Mouse (Mus musculus) midbrain, embryonic 10.5 days (tissue): Measurements from ENCODE around the gene Sez6. TPM values are rescaled to one million over a fixed set of nuclear protein-coding genes. Genes with fewer than 3 reads are reported as not detected.

Source experiments
- DNase-seq: peaks from one replicate; pipeline ENCODE4 v3.0.0-alpha.2; 2017; ENCODE audit warnings: low spot score
- H3K27ac ChIP-seq: fragments of 300-500 bp; sonication (generic); replicated peaks from 2 replicates; pipeline ENCODE4 v1.5.1; 2016; ENCODE audit warnings: mild to moderate bottlenecking
- H3K27me3 ChIP-seq: fragments of 300-500 bp; sonication (generic); 2 replicates; pipeline ENCODE4 v1.6.1; 2016; ENCODE audit warnings: low read depth, mild to moderate bottlenecking; ENCODE audit not compliant: poor library complexity, severe bottlenecking
- H3K36me3 ChIP-seq: fragments of 300-500 bp; sonication (generic); 2 replicates; pipeline ENCODE4 v1.6.1; 2016; ENCODE audit warnings: mild to moderate bottlenecking, moderate library complexity
- H3K4me1 ChIP-seq: fragments of 300-500 bp; sonication (generic); 2 replicates; pipeline ENCODE4 v1.6.1; 2016
- H3K4me3 ChIP-seq: fragments of 300-500 bp; sonication (generic); 2 replicates; pipeline ENCODE4 v1.5.1; 2016; ENCODE audit warnings: mild to moderate bottlenecking, moderate library complexity
- H3K9me3 ChIP-seq: fragments of 300-500 bp; sonication (generic); replicated peaks from 2 replicates; pipeline ENCODE4 v1.6.1; 2016; ENCODE audit warnings: mild to moderate bottlenecking
- WGBS: fragments of 180-500 bp; shearing (Covaris S2); methylation state at CpG from one replicate; pipeline ENCODE4 v1.1.7; 2016; 5-methylcytosine and 5-hydroxymethylcytosine counted together
- polyA plus RNA-seq: library from polyadenylated mRNA; unstranded; fragments of >200 nt; fragmentation: Nextera tagmentation; extraction: Ambion mirVana; gene quantifications from 2 replicates; pipeline ENCODE4 v1.2.1, GENCODE M21; 2016

Gene Sez6
- polyA plus RNA-seq, 1 experiment from 2014 or later = 3.5 TPM

- Histone ChIP-seq H3K9me3 (no peaks in the 10 kb centered on the region), H3K27ac (no peak overlapping the region), H3K27me3 (peaks cover 66% of the 10 kb centered on the region), H3K36me3 (no peaks in the 10 kb centered on the region), H3K4me1 (peaks cover 49% of the 10 kb centered on the region), H3K4me3 (no peak overlapping the region)
- no peak for DNase-seq
- WGBS = 41% methylated on average over 5 of the region's 5 CpGs
These were observed 21.2 kb upstream of the Sez6 start for GRCm38 (mm10) chr11:77909376-77909775.

GRCm38 (mm10) chr11:77909776-77910175, 20.8 kb upstream of the Sez6 start:
- H3K27ac ChIP-seq = 0 out of 2 replicates have a peak overlapping the region, but pooled peaks have one; percentile 13
- peaks cover 70% of the 10 kb centered on the region for H3K27me3 ChIP-seq
- no peaks in the 10 kb centered on the region for H3K9me3 ChIP-seq
- 39% methylated on average over 6 of the region's 6 CpGs for WGBS
- H3K4me3 ChIP-seq = no peak overlapping the region
- DNase-seq = no peak
- no peaks in the 10 kb centered on the region for H3K36me3 ChIP-seq
- H3K4me1 ChIP-seq = peaks cover 53% of the 10 kb centered on the region

- Histone ChIP-seq H3K36me3 (no peaks in the 10 kb centered on the region), H3K27ac (no peak overlapping the region), H3K9me3 (no peaks in the 10 kb centered on the region), H3K27me3 (peaks cover 79% of the 10 kb centered on the region), H3K4me3 (no peak overlapping the region), H3K4me1 (peaks cover 54% of the 10 kb centered on the region)
- DNase-seq = no peak
- 50% methylated on average over 6 of the region's 6 CpGs for WGBS
These were observed 17.1 kb upstream of the Sez6 start for GRCm38 (mm10) chr11:77913505-77913904.

GRCm38 (mm10) chr11:77914598-77915260, 15.9 kb upstream of the Sez6 start:
- no peaks in the 10 kb centered on the region for H3K9me3 ChIP-seq
- no peaks in the 10 kb centered on the region for H3K36me3 ChIP-seq
- H3K27ac ChIP-seq = no peak overlapping the region
- peaks cover 47% of the 10 kb centered on the region for H3K4me1 ChIP-seq
- 7% methylated on average over 32 of the region's 32 CpGs for WGBS
- peak overlapping the region; percentile 25; the same call in 1 of the 2 replicates for H3K4me3 ChIP-seq
- DNase-seq = no peak
- peaks cover 73% of the 10 kb centered on the region for H3K27me3 ChIP-seq

GRCm38 (mm10) chr11:77916741-77917140, 13.9 kb upstream of the Sez6 start:
- no peak for DNase-seq
- Histone ChIP-seq H3K4me1 (peaks cover 42% of the 10 kb centered on the region), H3K4me3 (no peak overlapping the region), H3K27ac (no peak overlapping the region), H3K36me3 (no peaks in the 10 kb centered on the region), H3K9me3 (no peaks in the 10 kb centered on the region), H3K27me3 (peaks cover 75% of the 10 kb centered on the region)
- WGBS = 88% methylated on average over 4 of the region's 4 CpGs

- no peak for DNase-seq
- Histone ChIP-seq H3K36me3 (no peaks in the 10 kb centered on the region), H3K9me3 (no peaks in the 10 kb centered on the region), H3K27me3 (peaks cover 75% of the 10 kb centered on the region), H3K27ac (no peak overlapping the region), H3K4me3 (no peak overlapping the region), H3K4me1 (peaks cover 41% of the 10 kb centered on the region)
- WGBS = 60% methylated on average over 10 of the region's 10 CpGs
These were observed 13.4 kb upstream of the Sez6 start for GRCm38 (mm10) chr11:77917166-77917565.

GRCm38 (mm10) chr11:77923285-77923684, 7.3 kb upstream of the Sez6 start:
- H3K9me3 ChIP-seq = no peaks in the 10 kb centered on the region
- WGBS = 68% methylated on average over 4 of the region's 4 CpGs
- peaks cover 34% of the 10 kb centered on the region for H3K4me1 ChIP-seq
- peaks cover 61% of the 10 kb centered on the region for H3K27me3 ChIP-seq
- no peaks in the 10 kb centered on the region for H3K36me3 ChIP-seq
- DNase-seq = no peak
- H3K27ac ChIP-seq = no peak overlapping the region
- H3K4me3 ChIP-seq = no peak overlapping the region

- H3K27ac ChIP-seq = no peak overlapping the region
- H3K9me3 ChIP-seq = no peaks in the 10 kb centered on the region
- WGBS = 36% methylated on average over 9 of the region's 9 CpGs
- DNase-seq = no peak
- H3K4me1 ChIP-seq = peaks cover 41% of the 10 kb centered on the region
- peaks cover 76% of the 10 kb centered on the region for H3K27me3 ChIP-seq
- no peak overlapping the region for H3K4me3 ChIP-seq
- H3K36me3 ChIP-seq = no peaks in the 10 kb centered on the region
These were observed 4.6 kb upstream of the Sez6 start for GRCm38 (mm10) chr11:77925836-77926657.

GRCm38 (mm10) chr11:77926666-77927065, 3.9 kb upstream of the Sez6 start:
- 29% methylated on average over 9 of the region's 9 CpGs for WGBS
- Histone ChIP-seq H3K27ac (no peak overlapping the region), H3K27me3 (peaks cover 79% of the 10 kb centered on the region), H3K4me1 (peaks cover 47% of the 10 kb centered on the region), H3K36me3 (no peaks in the 10 kb centered on the region), H3K9me3 (no peaks in the 10 kb centered on the region), H3K4me3 (no peak overlapping the region)
- no peak for DNase-seq

GRCm38 (mm10) chr11:77927837-77928236, 2.8 kb upstream of the Sez6 start:
- no peaks in the 10 kb centered on the region for H3K9me3 ChIP-seq
- H3K4me3 ChIP-seq = no peak overlapping the region
- H3K27ac ChIP-seq = no peak overlapping the region
- WGBS = 77% methylated on average over 5 of the region's 5 CpGs
- DNase-seq = no peak
- H3K4me1 ChIP-seq = peaks cover 59% of the 10 kb centered on the region
- no peaks in the 10 kb centered on the region for H3K36me3 ChIP-seq
- peaks cover 88% of the 10 kb centered on the region for H3K27me3 ChIP-seq

- no peaks in the 10 kb centered on the region for H3K36me3 ChIP-seq
- peaks cover 47% of the 10 kb centered on the region for H3K4me1 ChIP-seq
- no peaks in the 10 kb centered on the region for H3K9me3 ChIP-seq
- H3K27me3 ChIP-seq = peaks cover 94% of the 10 kb centered on the region
- H3K4me3 ChIP-seq = peak overlapping the region; percentile 73
- peak overlapping the region; percentile 71; the same call in 1 of the 2 replicates for H3K27ac ChIP-seq
- WGBS = 2% methylated on average over 41 of the region's 41 CpGs
- DNase-seq = peak; percentile 43
These were observed 1.2 kb downstream of the Sez6 start for GRCm38 (mm10) chr11:77931541-77932433.

GRCm38 (mm10) chr11:77932576-77932975, 2.0 kb downstream of the Sez6 start:
- no peaks in the 10 kb centered on the region for H3K9me3 ChIP-seq
- H3K27ac ChIP-seq = no peak overlapping the region
- peaks cover 48% of the 10 kb centered on the region for H3K4me1 ChIP-seq
- peaks cover 96% of the 10 kb centered on the region for H3K27me3 ChIP-seq
- no peak for DNase-seq
- H3K4me3 ChIP-seq = peak overlapping the region; percentile 73; the same call in 1 of the 2 replicates
- H3K36me3 ChIP-seq = no peaks in the 10 kb centered on the region
- WGBS = 47% methylated on average over 5 of the region's 5 CpGs
